Mouse (Mus musculus): ENCODE results near the gene Pim3.
"Not testable (repeated sequence)": the region's sequence is repeated elsewhere in the genome, so short reads cannot be mapped to it uniquely, and the experiment has no call there.

Pim3 gene

GRCm38 (mm10) chr15:88861772-88862622 is at the start of gene Pim3:
Gene Pim3, plus strand, starts transcription at chr15:88862186.
- peak; percentile 96 for DNase-seq (ENCODE audit: low read depth, low spot score)

- no peak for DNase-seq (ENCODE audit: low read depth, low spot score)
Observed at GRCm38 (mm10) chr15:88813262-88813661, 48.7 kb upstream of the Pim3 start.

- DNase-seq (ENCODE audit: low read depth, low spot score), result not testable (repeated sequence)
Observed at GRCm38 (mm10) chr15:88813873-88814272, 48.1 kb upstream of the Pim3 start.

GRCm38 (mm10) chr15:88814411-88815047 is 47.5 kb upstream of the Pim3 start:
- DNase-seq (ENCODE audit: low read depth, low spot score), result no peak

- DNase-seq (ENCODE audit: low read depth, low spot score), result no peak
Observed at GRCm38 (mm10) chr15:88815196-88815700, 46.7 kb upstream of the Pim3 start.

GRCm38 (mm10) chr15:88819026-88819905 is 42.7 kb upstream of the Pim3 start, which contains the start of the genes Alg12 and Creld2:
Gene Alg12, minus strand, starts transcription at chr15:88819318.
Gene Creld2, plus strand, starts transcription at chr15:88819646.
- DNase-seq (ENCODE audit: low read depth, low spot score), result peak; percentile 98

GRCm38 (mm10) chr15:88819906-88820303 is 42.1 kb upstream of the Pim3 start:
- DNase-seq (ENCODE audit: low read depth, low spot score), result no peak

- no peak for DNase-seq (ENCODE audit: low read depth, low spot score)
Observed at GRCm38 (mm10) chr15:88821403-88821802, 40.6 kb upstream of the Pim3 start.

GRCm38 (mm10) chr15:88822513-88822912 is 39.5 kb upstream of the Pim3 start:
- DNase-seq (ENCODE audit: low read depth, low spot score), result no peak

- DNase-seq (ENCODE audit: low read depth, low spot score), result no peak
Observed at GRCm38 (mm10) chr15:88823376-88823775, 38.6 kb upstream of the Pim3 start.

GRCm38 (mm10) chr15:88827466-88827865 is 34.5 kb upstream of the Pim3 start:
- DNase-seq (ENCODE audit: low read depth, low spot score), result no peak

GRCm38 (mm10) chr15:88827991-88828799 is 33.8 kb upstream of the Pim3 start:
- peak; percentile 54 for DNase-seq (ENCODE audit: low read depth, low spot score)

GRCm38 (mm10) chr15:88828800-88829705 is 32.9 kb upstream of the Pim3 start:
- DNase-seq (ENCODE audit: low read depth, low spot score), result peak; percentile 88

GRCm38 (mm10) chr15:88829791-88830440 is 32.1 kb upstream of the Pim3 start:
- no peak for DNase-seq (ENCODE audit: low read depth, low spot score)

GRCm38 (mm10) chr15:88830696-88831095 is 31.3 kb upstream of the Pim3 start:
- no peak for DNase-seq (ENCODE audit: low read depth, low spot score)

GRCm38 (mm10) chr15:88831482-88831881 is 30.5 kb upstream of the Pim3 start:
- DNase-seq (ENCODE audit: low read depth, low spot score), result no peak

- DNase-seq (ENCODE audit: low read depth, low spot score), result no peak
Observed at GRCm38 (mm10) chr15:88832536-88832935, 29.4 kb upstream of the Pim3 start.

- DNase-seq (ENCODE audit: low read depth, low spot score), result no peak
Observed at GRCm38 (mm10) chr15:88836031-88836430, 26.0 kb upstream of the Pim3 start.

- no peak for DNase-seq (ENCODE audit: low read depth, low spot score)
Observed at GRCm38 (mm10) chr15:88836571-88836970, 25.4 kb upstream of the Pim3 start.

All from forelimb bud, embryonic 11.5 days (tissue).